ENCODE assay signal across 23 mouse cellular contexts in genomic region chr3:144329117-144329516, GRCm38 (mm10).
"Had no signal": no experiment of that assay in that cellular context is flagged by ENCODE, and none has a peak within 500 bp of the region (broad histone marks: within the 10 kb centered on the region; RNA-seq: fewer than 3 reads in every experiment).

No protein-coding gene starts in this region.

- H3K4me1 ChIP-seq: limb, embryonic 12.5 days had no signal

- H3K27me3 ChIP-seq: limb, embryonic 15.5 days; midbrain, embryonic 15.5 days; neural tube, embryonic 13.5 days had no signal

- H3K9ac ChIP-seq: limb, embryonic 12.5 days; limb, embryonic 15.5 days; liver, embryonic 14.5 days; liver, postnatal 0 days; lung, embryonic 14.5 days; midbrain, embryonic 15.5 days; neural tube, embryonic 13.5 days had no signal

- ATAC-seq: intestine, embryonic 16.5 days; liver, postnatal 0 days; lung, postnatal 0 days; midbrain, embryonic 15.5 days had no signal

- H3K9me3 ChIP-seq: limb, embryonic 12.5 days; limb, embryonic 15.5 days; midbrain, embryonic 15.5 days; neural tube, embryonic 13.5 days had no signal

- H3K4me3 ChIP-seq: limb, embryonic 12.5 days; limb, embryonic 15.5 days; midbrain, embryonic 15.5 days; myocyte; neural tube, embryonic 13.5 days had no signal

- DNase-seq: kidney, adult 18-20 months; kidney, adult 9 months; kidney, postnatal 14 days; kidney, postnatal 4 days; layer of hippocampus, postnatal 36 days; left cerebral cortex, postnatal 4 days; liver, postnatal 0 days; lung, embryonic 14.5 days; retina, postnatal 1 day; right cerebral cortex, postnatal 25 days; spleen, adult 18-20 months; thymus, adult 18-20 months; thymus, postnatal 36 days had no signal

- H3K4me2 ChIP-seq: limb, embryonic 12.5 days; limb, embryonic 15.5 days; liver, embryonic 11.5 days; lung, embryonic 14.5 days; midbrain, embryonic 15.5 days; neural tube, embryonic 13.5 days had no signal

- H3K27ac ChIP-seq: limb, embryonic 12.5 days; limb, embryonic 15.5 days; liver, embryonic 14.5 days; macrophage; midbrain, embryonic 15.5 days; neural tube, embryonic 13.5 days had no signal

- H3K36me3 ChIP-seq: limb, embryonic 12.5 days; limb, embryonic 15.5 days; midbrain, embryonic 15.5 days; neural tube, embryonic 13.5 days had no signal
